Mouse (Mus musculus) spleen, adult 18-20 months (tissue): ENCODE measurements at regions not wholly inside any gene's neighbourhood (a gene's known extent, or its start where the extent isn't known, plus 50 kb on each side); places are given as distances from the start of the nearest gene placed in this dataset.

Source experiments
- DNase-seq, 2 experiments: peaks; one replicate each; pipeline ENCODE4 v3.0.0; 2022; ENCODE audit warnings: mixed read lengths in 2 of 2

DNA sequence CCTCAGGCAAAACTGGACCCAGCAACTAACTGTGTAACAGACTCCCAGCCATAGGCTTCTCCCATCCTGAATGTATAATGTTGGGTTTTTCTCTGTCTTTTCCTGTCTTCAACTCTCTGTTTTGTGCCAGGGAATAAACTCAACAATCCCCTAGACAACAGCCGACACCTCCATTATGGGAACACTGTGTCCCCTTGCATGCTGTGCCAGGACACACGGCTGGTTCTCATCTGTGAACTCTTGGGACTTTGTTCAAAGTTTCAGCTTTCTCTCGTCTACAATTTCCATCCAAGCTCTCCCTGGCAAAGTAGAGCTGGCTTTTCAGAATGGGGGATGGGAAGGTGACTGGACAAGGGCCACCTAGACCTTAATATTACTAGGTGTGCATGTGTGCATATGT is 56.1 kb upstream of the Kcng1 start:
- DNase-seq, result no peak

DNA sequence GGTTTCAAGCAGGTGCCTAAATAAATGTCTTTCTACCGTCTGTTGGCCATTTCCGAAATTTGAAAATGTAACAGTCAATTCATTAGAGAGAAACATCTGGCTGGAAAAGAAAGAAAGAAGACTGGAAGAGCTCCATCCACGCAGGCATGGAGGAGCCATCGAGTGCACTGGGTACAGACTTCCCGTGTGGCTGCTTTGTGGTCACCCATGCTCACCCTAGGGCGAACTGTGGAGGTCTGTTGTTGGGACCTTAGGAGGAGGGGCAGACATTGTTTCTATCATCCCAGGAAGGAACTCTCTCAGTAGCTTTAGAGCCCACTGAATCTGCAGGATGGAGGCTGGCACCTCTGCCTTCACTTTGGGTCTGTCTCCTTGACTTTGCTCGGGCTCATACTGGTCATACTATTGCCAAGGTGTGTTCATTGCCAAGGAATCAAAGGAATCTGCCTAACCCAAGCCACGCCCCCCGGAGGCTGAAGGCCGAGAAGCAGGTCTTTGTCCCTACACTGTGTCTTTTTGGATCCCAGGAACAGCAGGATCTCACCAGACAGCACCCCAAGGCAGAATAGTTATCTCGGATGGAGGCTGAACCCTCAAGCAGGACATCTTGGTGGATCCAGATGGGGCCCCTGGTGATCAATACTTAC is 54.3 kb upstream of the Kcng1 start:
- no peak for DNase-seq

DNA sequence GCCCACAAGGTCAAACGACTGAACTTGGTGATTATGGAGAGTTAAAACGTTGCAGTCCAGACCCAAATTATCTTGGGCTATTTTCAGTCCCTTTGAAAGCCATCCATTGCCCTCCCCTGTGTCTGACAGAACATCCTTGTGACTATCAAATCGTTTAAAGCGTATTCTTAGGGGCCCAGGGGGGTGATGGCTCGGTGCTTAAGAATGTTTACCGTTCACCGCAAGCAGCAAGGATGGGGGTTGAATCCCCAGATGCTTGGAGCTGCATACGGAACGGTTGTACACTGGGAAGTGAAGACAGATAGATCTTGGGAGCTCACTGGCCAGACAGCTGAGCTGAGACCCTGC is 52.7 kb upstream of the Kcng1 start:
- DNase-seq, result no peak

DNA sequence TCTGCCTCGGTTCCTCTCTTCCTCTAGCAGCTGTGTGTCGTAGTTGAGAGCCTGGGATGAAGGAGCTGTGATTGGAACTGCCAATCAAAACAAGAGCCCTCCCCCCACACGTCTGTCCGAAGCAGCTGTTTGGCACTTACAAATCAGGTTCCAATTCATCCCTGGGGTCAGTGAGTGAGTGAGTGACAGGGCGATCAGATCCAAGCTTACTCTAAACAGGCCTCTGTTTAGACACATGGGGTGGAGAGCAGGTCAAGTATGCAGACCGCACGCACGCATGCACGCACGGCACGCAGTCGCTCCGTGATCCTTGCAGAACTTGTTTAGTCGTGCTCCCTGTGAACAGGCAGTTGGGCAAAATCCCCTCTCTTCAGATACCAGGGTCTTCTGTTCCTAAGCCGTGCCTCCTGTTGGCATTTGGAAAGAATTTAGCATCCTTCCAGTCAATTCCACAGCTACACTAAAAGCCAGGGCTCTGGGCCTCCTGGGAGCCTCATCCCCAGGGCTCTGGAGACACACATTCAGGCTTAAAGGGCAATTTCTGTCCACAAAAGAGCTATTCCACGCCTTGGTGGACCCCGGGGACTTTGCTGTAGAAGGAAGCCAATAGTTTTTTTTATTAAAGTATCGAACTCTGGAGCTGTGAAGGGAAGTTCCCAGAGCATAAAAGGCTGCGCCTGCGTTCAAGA is 52.2 kb upstream of the Kcng1 start:
- DNase-seq, result no peak

DNA sequence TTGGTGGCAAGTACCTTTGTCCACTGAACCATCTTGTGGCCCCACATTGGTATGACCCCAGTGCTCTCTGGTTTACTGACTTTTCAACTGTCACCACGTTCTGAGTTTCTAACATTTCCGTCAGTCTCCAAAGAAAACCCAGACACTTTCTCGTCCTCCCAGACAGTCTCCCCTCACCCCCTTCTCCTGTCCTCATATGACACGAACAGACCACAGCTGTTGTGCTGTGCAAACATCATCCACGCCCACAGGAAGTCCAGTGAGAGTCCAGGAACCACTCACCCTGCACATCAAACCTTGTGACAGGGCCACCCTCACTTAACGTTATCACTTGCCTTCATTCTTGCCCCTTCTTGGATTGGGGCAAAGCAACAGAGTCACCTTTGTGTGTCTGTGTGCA is 51.4 kb upstream of the Kcng1 start:
- DNase-seq, result no peak
